Mouse (Mus musculus) limb, embryonic 14.5 days (tissue): Measurements from ENCODE around the gene Yars2. TPM values are rescaled to one million over a fixed set of nuclear protein-coding genes. Genes with fewer than 3 reads are reported as not detected.

Source experiments
- ATAC-seq: fragments of 200-750 bp; cut with Nextera tagmentation; 2 replicates; pipeline ENCODE4 v1.8.0; 2017; ENCODE audit warnings: low read depth, moderate number of reproducible peaks, moderate TSS enrichment; ENCODE audit not compliant: low FRiP score
- DNase-seq: peaks from one replicate; pipeline ENCODE4 v3.0.0-alpha.2; 2015; ENCODE audit warnings: low spot score
- H3K27ac ChIP-seq: fragments of 300-500 bp; sonication (generic); replicated peaks from 2 replicates; pipeline ENCODE4 v1.5.1; 2014; ENCODE audit warnings: low read depth, mild to moderate bottlenecking, low read length, moderate library complexity, mixed read lengths
- H3K27me3 ChIP-seq: fragments of 300-500 bp; sonication (generic); 2 replicates; pipeline ENCODE4 v1.6.1; 2014; ENCODE audit warnings: low read length, mixed read lengths; ENCODE audit not compliant: control insufficient read depth, insufficient read depth
- H3K36me3 ChIP-seq: fragments of 300-500 bp; sonication (generic); 2 replicates; pipeline ENCODE4 v1.6.1; 2014; ENCODE audit warnings: mild to moderate bottlenecking, low read length, moderate library complexity, mixed read lengths; ENCODE audit not compliant: control insufficient read depth, insufficient read depth
- H3K4me1 ChIP-seq: fragments of 300-500 bp; sonication (generic); 2 replicates; pipeline ENCODE4 v1.6.1; 2014; ENCODE audit warnings: antibody characterized with exemption, low read length, mixed read lengths; ENCODE audit not compliant: control insufficient read depth, insufficient read depth
- H3K4me2 ChIP-seq: fragments of 300-500 bp; sonication (generic); replicated peaks from 2 replicates; pipeline ENCODE4 v1.6.1; 2014; ENCODE audit warnings: low read depth, mild to moderate bottlenecking, low read length, moderate library complexity; ENCODE audit not compliant: severe bottlenecking
- H3K4me3 ChIP-seq: fragments of 300-500 bp; sonication (generic); replicated peaks from 2 replicates; pipeline ENCODE4 v1.5.1; 2014; ENCODE audit warnings: low read length
- H3K9ac ChIP-seq: fragments of 300-500 bp; sonication (generic); 2 replicates; pipeline ENCODE4 v1.6.1; 2014; ENCODE audit warnings: mild to moderate bottlenecking, low read depth, low read length, moderate library complexity; ENCODE audit not compliant: severe bottlenecking
- H3K9me3 ChIP-seq: fragments of 300-500 bp; sonication (generic); 2 replicates; pipeline ENCODE4 v1.6.1; 2016; ENCODE audit warnings: low read length; ENCODE audit not compliant: control insufficient read depth
- POLR2A ChIP-seq: fragments of 200-500 bp; IDR thresholded peaks from 2 replicates; pipeline ENCODE4 v1.8.0; 2012; ENCODE audit warnings: inconsistent platforms, mild to moderate bottlenecking, moderate library complexity, borderline replicate concordance; ENCODE audit not compliant: insufficient read depth, insufficient read length; ENCODE audit errors: extremely low read depth
- WGBS: fragments of 180-500 bp; shearing (Covaris S2); extraction: QIAGEN DNeasy Blood & Tissue Kit; methylation state at CpG from one replicate; pipeline ENCODE4 v1.1.7; 2014; 5-methylcytosine and 5-hydroxymethylcytosine counted together
- polyA plus RNA-seq, 2 experiments: library from polyadenylated mRNA; depleted of rRNA in 1 of 2; stranded (reverse) in 1 of 2; unstranded in 1 of 2; fragments of >200 nt; fragmentation: Nextera tagmentation in 1 of 2; extraction: Ambion mirVana in 1 of 2; gene quantifications; 2 replicates each; pipeline versions ENCODE4 v1.2.1 to v1.2.3; 2012 to 2014

Yars2 gene
- polyA plus RNA-seq, 2 experiments, result 31.4 to 37.2 TPM

GRCm38 (mm10) chr16:16303138-16303827 lies 518 bp downstream of the Yars2 start:
- peaks cover 11% of the 10 kb centered on the region for H3K4me1 ChIP-seq
- WGBS, result under 1% methylated on average over 46 of the region's 61 CpGs
- TF ChIP-seq POLR2A, result no peak
- H3K36me3 ChIP-seq, result peaks cover 20% of the 10 kb centered on the region
- no peaks in the 10 kb centered on the region for H3K9me3 ChIP-seq
- H3K9ac ChIP-seq, result peak overlapping the region; percentile 90
- H3K27me3 ChIP-seq, result no peaks in the 10 kb centered on the region
- peak overlapping the region; percentile 70 for H3K4me2 ChIP-seq
- peak overlapping the region; percentile 96 for H3K27ac ChIP-seq
- ATAC-seq (peak; percentile 56), DNase-seq (peak; percentile 44)
- peak overlapping the region; percentile 90 for H3K4me3 ChIP-seq

- peak overlapping the region; percentile 90 for H3K9ac ChIP-seq
- H3K9me3 ChIP-seq, result no peaks in the 10 kb centered on the region
- ATAC-seq, result no peak
- no peak for TF ChIP-seq POLR2A
- H3K4me3 ChIP-seq, result peak overlapping the region; percentile 90
- 22% methylated on average over 7 of the region's 7 CpGs for WGBS
- peaks cover 11% of the 10 kb centered on the region for H3K4me1 ChIP-seq
- H3K4me2 ChIP-seq, result peak overlapping the region; percentile 70
- peaks cover 22% of the 10 kb centered on the region for H3K36me3 ChIP-seq
- no peaks in the 10 kb centered on the region for H3K27me3 ChIP-seq
- no peak overlapping the region for H3K27ac ChIP-seq
- no peak for DNase-seq
Measured at GRCm38 (mm10) chr16:16303888-16304287, 1.1 kb downstream of the Yars2 start.

GRCm38 (mm10) chr16:16311319-16311718 lies 8.6 kb downstream of the Yars2 start:
- Histone ChIP-seq H3K9ac (no peak overlapping the region), H3K4me3 (no peak overlapping the region), H3K27ac (no peak overlapping the region), H3K36me3 (peaks cover 70% of the 10 kb centered on the region), H3K27me3 (no peaks in the 10 kb centered on the region), H3K4me1 (no peaks in the 10 kb centered on the region), H3K9me3 (no peaks in the 10 kb centered on the region), H3K4me2 (no peak overlapping the region)
- no peak for DNase-seq
- 82% methylated on average over 5 of the region's 5 CpGs for WGBS
- ATAC-seq, result no peak
- TF ChIP-seq POLR2A, result no peak

GRCm38 (mm10) chr16:16325775-16326336 lies 23.1 kb downstream of the Yars2 start:
- Histone ChIP-seq H3K9ac (no peak overlapping the region), H3K27ac (no peak overlapping the region), H3K4me3 (no peak overlapping the region), H3K9me3 (no peaks in the 10 kb centered on the region), H3K4me2 (no peak overlapping the region), H3K36me3 (peaks cover 62% of the 10 kb centered on the region), H3K27me3 (no peaks in the 10 kb centered on the region), H3K4me1 (no peaks in the 10 kb centered on the region)
- no peak for TF ChIP-seq POLR2A
- DNase-seq, result no peak
- WGBS, result 89% methylated on average over 5 of the region's 5 CpGs
- ATAC-seq, result no peak

- no peak overlapping the region for H3K4me2 ChIP-seq
- H3K9ac ChIP-seq, result no peak overlapping the region
- H3K4me1 ChIP-seq, result no peaks in the 10 kb centered on the region
- H3K9me3 ChIP-seq, result no peaks in the 10 kb centered on the region
- 89% methylated on average over 5 of the region's 5 CpGs for WGBS
- no peak overlapping the region for H3K27ac ChIP-seq
- H3K27me3 ChIP-seq, result no peaks in the 10 kb centered on the region
- H3K4me3 ChIP-seq, result no peak overlapping the region
- ATAC-seq, result no peak
- TF ChIP-seq POLR2A, result no peak
- H3K36me3 ChIP-seq, result peaks cover 10% of the 10 kb centered on the region
- DNase-seq, result no peak
Measured at GRCm38 (mm10) chr16:16346420-16346819, 43.7 kb downstream of the Yars2 start.
